Mouse (Mus musculus) retina, postnatal 1 day (tissue): ENCODE data around the gene Foxp4.
"Not testable (repeated sequence)": the region's sequence is repeated elsewhere in the genome, so short reads cannot be mapped to it uniquely, and the experiment has no call there.

Experiments
- DNase-seq: peaks from one replicate; pipeline ENCODE4 v3.0.0-alpha.2; 2012

Gene Foxp4

DNA sequence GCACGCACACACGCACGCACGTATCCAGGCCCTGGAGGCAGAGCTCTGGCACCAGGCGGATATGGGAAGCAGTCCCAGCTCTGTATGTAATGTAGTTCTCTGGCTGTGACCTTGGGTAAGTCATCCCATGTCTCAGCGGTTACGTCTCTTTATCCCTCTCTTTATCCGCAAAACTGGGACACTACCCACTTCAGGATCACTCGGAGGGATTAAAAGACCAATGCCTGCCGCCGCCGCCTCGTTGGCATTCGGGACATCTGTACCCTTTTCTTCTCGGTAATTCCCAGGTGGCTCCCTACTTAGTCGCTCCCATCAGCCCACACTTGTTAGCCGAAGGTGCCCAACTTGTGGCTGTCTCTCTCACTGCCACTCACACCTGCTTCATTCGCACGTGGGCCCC is 35.2 kb downstream of the Foxp4 start:
- peak; percentile 78 for DNase-seq

DNA sequence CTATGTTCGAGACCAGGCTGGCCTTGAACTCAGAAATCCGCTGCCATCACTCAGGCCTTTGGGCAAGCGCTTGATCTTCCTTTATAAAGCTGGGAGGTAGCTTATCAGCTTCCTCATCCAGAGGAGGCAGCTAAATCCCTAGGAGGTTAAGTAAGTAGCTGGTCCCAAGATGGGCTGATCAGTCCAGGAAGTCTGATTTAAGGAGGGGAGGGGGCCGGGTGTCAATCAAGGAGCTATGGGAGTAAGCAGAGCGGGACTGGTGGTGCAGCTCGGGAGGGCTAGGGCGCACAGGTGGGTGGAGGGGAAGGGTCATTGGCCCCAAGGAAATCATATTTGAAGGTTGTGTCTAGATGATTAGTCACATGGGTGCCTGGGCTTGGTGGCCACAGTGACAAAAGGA is 35.8 kb downstream of the Foxp4 start:
- no peak for DNase-seq

DNA sequence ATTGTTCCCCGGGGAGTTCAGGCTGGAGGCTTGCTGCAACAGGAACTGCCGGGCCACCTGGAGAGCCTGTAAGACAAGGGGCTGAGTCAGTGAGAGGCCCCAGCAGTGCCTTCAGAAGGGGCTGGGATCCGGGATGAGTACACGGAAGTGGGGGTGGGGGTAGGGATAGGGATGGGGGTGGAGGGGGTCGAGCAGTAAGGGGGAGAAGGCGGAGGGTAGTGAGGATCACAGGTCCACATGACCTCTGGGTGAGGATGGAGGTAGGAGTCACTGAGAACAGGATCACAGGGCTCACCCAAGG is 36.3 kb downstream of the Foxp4 start:
- DNase-seq: no peak

DNA sequence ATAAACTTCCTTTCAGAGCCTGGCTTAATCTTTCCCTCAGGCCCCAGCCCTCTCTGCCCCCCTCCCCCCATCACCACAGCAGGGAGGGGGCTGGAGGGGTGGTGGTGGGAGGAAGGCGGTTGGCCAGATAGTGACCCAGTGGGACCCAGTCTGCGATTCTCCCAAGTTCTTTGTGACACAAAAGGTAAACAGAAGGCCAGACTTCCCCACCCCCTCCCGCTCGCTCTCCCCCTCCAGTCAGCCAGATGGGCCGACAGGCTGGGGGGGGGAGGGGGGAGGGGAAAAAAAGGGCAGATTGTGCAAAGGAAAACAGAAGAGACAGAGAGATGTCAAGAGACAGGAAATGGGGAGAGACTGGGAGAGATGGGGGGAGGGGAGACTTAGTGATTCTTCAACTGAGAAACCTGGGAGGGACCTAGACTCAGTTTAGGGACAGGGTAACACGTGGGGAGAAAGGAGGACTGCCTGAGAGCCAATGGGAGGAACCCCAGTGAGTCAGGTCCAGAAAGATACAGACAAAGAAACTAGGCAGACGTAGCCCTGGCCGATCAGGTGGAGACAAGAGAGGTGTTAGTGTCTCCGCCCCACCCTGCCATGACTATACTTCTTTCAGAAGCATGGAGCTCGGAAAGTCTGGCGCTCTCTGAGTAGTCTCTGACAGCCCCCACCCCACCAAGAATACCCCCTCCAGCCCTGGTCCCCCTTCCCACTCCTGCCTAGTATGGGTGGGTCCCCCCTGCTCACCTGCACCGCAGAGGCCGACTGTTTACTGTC is 36.9 kb downstream of the Foxp4 start:
- peak; percentile 84 for DNase-seq

DNA sequence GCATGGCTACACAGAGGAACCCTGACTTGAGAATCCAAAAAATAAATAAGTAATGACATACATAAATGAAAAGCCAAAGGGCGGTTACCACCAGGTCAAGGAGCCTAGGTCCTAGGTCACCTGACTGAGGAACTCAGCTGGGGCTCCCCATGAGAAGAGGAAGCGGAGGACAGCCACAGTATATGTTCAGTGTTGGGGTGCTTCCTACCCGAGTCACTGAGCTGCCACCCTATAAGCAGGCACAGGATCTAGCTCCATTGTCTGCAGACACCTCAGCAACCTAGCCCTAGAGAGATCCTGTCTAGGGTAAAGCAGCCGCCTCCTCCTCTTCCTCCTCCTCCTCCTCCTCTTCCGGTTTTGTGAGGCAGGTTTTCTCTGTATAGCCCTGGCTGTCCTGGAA is 41.3 kb downstream of the Foxp4 start:
- no peak for DNase-seq

DNA sequence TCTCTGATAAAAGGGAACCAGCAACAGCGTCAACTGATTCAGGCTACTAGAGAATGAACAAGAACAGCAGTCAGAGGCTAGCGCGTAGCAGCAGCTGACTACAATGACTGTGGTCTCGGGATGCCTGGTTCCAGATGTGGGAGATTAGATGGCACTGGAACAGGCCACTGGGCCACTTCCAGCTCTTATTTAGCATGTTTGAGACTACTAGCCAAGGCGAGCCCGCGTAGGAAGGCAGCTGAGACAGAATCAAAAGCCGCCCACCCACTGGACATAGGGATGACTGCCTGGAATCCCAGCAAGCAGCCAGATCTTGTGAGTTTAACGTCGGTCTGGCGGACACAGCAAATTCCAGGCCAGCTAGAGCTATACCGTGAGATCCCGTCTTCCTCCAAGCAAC is 43.1 kb downstream of the Foxp4 start:
- no peak for DNase-seq

DNA sequence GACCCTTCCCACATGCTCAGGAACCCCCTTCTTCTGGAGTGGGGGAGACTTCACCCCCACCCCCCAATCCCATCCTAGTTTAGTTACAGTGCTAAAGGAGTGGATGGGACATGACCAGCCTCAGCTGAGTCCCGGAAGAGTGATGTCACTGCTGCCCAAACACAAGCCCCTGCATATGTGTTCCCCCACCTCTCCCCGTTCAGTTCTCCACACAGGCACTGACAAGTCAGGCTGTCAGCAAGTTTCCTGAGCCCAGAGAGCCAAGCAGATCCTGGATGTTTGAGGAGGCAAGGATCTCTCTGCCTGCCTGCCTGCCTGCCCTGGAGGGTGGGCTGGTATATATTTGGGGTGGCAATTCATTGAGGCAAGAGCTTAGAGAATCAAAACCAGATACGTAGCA is 45.2 kb downstream of the Foxp4 start:
- peak; percentile 49 for DNase-seq

DNA sequence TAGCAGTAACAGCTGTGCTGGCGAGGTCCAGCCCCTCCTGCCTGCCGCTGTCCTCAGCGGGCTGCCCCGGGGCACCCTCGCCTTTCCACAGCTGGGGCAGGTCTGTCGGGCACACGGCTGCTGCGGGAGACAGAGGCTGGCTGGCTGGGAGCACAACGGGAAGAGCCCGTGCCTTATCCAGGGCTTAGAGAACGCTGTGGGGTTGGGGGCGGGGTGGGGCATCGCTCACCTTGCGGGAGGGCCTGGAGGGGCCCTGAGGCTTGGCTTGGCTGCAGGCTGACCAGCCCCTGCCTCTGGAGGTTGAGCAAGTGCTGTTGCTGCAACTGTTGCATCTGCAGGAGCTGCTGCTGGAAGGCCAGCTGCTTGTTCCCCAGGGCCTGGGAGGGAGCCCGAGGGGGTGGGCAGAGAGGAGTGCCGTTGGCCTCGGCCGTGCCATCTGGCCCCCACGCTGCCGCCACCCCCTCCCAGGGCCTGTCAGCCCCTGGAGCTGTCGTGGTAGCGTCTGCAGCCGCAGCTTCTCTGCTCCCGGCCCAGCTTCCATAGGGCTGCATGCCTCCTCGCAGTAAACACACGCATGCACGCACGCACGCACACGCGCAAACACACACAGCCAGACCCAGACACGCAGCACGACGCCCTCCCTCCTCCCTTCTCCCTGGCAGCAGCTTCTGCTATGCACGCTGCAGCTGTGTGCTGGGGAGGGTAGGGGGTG is 45.9 kb downstream of the Foxp4 start:
- DNase-seq: peak; percentile 85

DNA sequence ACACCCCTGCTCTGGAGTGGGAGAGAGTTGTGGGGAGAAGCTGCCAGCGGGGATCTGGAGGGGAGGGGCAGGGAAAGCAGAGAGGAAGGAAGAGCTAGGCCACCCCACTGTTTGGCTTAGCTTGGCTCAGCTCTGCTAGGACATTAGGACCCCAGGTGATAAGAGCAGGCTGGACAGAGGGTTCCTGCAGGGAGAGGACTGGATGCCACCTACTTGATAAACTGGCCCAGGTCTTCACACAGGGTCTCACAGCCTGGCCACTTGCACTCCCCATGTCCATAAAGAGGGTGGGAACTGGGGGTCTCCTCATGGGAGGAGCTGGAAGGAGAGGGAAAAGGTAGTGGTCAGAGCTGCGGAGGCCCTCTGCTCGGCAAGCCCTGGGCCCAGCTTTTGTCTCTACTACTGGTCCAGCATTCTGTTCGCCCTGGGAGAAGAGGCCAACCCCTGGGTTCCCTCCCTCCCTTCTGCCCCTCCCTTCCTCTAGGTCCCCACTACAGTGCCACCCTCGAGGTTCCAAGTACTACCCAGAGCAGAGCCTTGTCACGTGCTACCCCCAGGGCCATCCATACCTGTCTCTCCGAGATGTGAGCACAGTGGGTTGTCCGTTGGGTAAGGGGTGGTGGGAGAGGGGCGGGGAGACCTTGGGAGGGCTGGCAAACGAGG is 46.6 kb downstream of the Foxp4 start:
- DNase-seq: peak; percentile 62

DNA sequence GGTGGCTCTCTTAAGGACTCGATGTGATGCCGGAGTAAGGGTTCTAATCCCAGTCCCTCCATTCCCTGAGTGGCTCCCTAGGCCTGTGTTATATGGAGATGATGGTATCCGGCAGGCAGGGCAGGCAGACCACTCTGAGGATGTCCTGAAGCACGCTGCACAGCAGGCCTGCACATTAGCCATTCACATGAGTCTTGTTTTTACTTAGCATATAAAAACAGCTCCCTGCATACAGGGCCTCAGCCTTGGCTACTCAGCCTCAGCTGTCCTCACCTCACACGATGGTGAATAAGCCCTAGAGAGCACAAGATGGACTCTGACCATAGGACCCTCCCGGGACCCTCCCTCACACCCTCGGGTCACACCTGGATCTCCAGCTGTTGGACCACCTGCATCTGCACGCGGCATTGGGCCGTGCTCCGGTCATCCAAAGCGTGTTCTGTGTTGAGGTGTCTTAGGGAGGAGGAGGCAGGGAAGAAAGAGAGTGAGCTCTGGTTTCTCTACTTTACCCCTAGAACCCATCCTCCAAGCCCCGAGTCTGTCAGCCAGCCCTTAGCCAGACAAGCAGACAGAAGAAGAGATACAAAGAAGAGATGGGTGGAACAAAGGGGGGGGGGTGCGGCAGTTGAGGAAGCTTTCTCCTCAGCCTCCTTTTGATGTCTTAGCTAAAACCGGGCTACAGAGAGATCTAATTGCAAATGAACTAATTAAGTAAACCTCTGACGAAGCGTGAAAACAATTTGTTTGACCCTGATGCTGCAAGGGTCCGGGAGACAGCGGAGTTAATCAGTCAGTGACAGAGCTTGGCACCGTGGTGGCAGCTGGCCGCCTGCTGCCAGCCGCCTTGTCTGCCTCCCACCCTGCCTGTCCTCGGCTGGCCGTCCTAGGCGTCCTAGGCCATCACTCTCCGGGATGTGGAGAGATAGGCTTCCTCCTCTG is 47.4 kb downstream of the Foxp4 start:
- DNase-seq: peak; percentile 90

DNA sequence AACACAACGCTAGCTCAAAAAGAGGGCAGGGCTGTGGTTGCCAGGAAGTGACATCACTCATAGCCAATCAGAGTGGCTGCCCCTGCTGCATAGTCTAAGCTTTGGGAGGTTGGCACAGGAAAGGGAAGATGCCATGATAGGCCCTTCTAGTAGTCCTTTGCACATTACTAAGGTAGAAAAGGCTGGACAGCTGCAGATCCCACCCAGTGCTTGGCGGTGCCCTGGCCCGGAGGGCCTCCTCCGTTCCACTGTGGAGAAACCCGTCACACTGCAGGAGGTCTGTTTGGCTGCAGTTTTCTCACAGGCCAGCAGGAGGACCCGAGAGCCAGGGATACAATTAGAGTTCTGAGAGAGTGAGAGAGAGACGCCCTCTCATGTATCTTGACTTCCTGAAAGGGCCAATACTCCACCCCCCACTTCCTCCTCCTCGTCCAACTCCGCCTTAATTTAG is 51.1 kb downstream of the Foxp4 start:
- peak; percentile 89 for DNase-seq

DNA sequence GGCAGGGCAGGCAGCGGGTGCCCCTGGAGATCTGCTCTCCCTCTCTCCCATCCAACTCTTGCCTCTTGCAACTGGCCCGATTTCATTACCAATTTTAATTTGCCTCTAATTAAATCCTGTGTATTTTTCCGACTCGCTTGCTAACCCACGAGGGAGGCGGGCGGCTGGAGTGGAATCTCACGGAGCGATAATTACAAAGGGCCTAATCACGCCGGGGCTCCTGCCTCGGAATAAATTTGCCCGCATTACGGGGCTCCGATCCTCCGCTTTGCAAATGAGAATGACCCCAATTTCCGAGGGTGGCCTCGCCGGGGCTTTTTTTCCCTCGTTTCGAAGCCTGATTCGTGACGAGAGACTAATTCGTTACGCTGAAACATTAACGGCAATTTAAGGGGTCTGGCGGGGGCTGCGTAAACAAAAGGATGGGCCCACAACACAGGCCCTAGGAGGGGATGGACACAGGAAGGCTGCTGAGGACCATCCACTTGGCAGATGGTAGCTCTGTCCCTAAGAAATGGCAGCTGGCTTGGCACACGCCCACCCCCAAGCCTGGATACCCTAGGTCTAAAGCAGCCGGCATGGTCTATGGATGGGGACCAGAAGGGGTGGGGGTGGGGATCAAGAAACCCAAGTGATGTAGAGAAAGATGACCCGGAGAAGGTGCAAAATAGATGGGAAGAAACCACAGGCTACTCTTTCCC is 52.0 kb downstream of the Foxp4 start:
- DNase-seq: peak; percentile 86

DNA sequence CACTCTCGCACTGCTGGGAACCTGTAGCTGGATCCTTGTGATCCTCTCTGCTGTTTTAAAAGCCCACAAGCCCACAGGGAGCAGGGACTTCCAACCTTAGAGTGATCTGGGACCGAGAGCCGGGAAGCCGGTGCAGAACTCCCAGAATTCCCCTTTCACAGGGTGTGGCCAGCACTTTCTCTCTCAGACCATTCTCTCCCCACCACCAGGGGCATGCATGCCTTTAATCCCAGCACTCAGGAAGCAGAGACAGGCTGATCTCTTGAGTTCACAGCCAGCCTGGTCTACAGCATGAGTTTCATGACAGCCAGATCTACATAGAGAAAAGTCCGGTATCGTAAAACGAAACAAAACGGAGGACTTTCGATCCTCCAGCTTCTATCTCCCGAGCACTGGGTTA is 54.6 kb downstream of the Foxp4 start:
- DNase-seq: no peak

DNA sequence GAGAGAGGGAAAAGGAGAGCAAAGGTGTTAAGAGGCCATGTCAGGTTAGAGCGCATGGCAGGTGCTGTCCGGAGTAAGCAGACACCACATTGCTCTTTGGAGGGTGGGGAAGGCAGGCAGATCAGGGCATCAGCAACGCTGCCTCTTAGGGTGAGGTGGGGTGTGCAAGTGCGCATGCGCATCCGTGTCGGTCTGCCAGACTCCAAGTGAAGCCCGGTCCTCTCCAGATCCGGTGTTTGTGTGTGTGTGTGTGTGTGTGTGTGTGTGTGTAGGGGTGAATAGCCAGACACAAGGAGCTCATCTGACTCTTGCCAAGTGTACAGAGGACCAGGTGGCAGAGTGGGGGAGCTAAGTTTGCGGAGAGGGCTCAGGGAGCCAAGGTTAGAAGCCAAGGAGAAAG is 58.4 kb downstream of the Foxp4 start:
- peak; percentile 43 for DNase-seq

DNA sequence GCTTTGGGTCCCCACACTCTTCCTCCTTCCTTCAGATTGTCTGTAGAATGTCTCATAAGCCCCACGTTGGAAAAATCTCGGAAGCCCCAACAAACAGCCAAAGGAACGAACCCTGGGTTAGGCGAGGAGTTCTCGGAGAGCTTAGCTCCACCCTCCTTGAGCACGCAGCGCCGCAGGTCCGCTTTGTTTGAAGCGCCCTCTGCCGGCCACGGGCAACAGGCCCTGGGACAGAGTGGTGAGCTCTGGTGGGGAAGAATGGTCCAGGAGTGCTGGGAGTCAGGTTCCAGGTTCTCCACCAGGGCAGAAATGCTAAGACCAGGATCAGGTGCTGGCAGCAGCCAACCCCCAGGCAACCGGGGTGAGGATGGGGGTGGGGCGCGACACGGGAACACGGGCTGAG is 59.9 kb downstream of the Foxp4 start:
- DNase-seq: peak; percentile 86

DNA sequence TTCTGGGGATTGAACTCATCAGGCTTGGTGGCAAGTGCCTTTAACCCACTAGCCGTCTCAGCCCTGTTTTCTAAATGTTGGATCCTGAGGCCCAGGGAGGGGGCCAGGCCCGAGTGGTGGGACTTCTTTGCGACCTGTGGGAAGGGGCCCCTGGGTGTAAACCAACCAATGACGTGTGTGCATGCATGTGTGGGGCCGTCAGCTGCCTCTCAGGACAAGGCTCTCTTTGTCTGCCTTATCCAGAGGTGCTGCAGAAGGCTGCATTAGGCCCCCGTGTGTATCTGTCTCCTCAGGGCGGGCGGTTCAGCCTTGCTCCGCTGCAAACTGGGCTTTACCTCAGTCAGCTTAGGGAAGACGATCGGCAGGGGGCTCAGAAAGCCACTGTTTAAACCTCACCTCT is 61.0 kb downstream of the Foxp4 start:
- DNase-seq: no peak

DNA sequence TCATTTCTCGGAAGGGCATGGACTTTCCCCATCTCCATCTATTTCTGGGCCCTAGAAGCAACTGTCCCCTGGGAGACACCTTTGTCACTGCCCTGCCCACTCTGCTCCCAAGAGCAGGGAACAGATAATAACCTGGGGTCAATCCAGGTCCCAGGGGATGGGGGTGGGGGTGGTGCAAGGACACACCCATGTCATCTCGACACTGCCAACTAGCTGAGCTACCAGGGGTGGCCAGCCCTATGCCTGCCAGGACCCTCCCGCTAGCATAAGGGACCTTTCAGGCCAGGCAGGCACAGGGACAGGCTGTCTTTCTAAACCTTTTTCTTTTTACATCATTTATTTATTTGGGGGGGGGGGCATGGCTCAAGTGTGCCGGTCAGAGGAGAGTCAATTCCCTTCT is 61.4 kb downstream of the Foxp4 start:
- DNase-seq: no peak

DNA sequence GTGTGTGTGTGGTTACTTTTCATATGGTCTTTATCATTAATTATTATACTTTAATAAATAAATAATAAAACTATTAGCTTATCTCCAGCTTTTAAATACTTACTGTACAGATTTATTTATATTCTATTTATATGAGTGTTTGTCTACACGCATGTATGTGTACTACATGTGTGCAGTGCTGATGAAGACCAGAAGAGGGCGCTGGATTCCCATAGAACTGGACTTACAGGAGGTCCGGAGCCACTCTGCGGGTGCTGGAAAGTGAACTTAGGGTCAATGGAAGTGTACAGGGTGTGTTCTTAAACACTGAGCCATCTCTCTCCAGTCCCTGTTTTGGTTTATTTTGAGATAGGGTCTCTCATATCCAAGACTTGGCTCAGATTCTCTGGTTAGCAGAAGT is 68.9 kb downstream of the Foxp4 start:
- DNase-seq: no peak

DNA sequence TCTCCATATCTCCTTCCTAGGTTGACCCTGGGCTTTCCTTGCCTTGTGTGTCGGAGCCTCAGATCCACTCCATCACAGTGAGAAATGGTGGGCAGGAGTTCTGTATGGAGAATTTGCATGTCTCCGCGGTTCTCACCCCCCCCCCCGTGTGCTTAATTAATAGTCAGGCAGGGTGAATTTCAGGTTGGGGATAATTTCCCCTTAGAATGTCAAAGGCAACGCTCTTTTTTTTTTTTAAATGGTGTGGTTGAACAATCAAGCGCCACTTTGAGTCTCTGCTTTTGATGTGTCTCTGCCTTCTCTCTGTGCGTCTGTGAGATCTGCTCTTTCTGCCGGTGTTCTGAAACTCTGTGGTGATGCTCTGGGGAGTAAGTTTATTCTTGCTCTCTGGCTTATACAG is 69.5 kb downstream of the Foxp4 start:
- no peak for DNase-seq

DNA sequence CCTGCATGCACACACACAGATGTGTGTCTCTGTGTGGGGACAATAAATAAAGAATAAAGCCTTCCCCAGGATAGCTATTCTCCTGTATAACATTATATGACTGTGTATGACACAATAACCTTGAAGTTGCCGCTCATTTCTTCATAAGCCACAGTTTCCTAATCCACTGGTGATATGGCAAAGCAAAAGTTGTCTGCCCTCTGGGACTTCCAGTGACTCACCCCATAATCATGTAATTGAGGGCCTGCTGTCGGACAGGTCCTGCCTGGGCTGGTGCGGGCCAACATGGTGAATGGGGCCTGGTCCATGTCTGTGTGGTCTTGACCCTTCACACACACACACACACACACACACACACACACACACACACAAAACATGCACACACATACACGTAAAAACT is 70.7 kb downstream of the Foxp4 start:
- no peak for DNase-seq

DNA sequence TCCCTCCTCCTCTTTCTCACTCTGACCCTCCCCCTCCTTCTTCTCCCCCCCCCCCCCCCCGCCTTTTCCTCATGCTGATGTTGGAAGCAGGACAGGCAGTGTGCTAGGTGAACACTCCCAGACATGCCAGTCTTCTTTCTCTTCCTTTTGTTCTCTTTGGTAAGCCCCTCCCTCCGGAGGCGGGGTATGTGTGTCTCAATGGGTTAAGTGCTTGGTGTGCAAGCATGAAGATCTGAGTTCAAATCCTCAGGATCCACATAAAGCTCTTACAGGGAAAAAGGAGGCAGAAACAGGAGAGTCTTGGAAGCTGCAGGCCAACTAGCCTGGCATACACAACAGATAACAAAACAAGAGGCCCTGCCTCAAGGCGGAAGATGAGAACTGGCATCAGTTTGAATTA is 71.1 kb downstream of the Foxp4 start:
- DNase-seq: no peak

DNA sequence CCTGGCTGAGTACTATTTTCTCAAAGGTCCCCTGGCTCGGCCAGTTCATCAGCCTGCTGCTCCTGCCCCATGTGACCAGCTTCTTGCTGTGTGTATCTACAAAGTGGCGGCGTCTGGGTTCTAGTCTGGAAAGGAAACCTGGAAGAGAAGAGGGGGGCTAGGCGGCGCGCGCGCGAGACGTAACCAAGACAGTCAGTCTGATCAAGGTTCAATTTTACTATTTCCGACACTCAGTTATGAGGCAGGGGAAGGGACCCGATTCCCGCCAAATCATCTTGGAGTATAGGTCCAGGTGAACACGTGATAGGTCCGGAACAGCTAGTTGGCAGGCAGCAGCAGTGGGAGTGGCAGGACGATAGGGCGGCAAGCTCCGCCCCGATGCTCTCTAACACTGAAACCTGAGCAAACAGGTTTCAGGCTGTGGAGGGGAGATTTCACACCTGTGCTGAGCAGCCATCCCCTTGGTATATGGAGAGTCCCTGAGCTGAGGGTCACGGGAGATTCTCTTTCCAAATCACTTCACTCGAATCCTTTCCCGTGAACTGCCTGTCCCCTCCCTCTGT is 72.6 kb downstream of the Foxp4 start:
- DNase-seq: not testable (repeated sequence)
